Mouse (Mus musculus): ENCODE measurements around the gene Hsf4. TPM values are rescaled to one million over a fixed set of nuclear protein-coding genes. Genes with fewer than 3 reads are reported as not detected.
A peak's percentile ranks its signal among the peaks of the same experiment; 100 is the strongest.

Gene Hsf4
- total RNA-seq, 2 experiments from 2014 or later, result 6.9 to 7.9 TPM

DNA sequence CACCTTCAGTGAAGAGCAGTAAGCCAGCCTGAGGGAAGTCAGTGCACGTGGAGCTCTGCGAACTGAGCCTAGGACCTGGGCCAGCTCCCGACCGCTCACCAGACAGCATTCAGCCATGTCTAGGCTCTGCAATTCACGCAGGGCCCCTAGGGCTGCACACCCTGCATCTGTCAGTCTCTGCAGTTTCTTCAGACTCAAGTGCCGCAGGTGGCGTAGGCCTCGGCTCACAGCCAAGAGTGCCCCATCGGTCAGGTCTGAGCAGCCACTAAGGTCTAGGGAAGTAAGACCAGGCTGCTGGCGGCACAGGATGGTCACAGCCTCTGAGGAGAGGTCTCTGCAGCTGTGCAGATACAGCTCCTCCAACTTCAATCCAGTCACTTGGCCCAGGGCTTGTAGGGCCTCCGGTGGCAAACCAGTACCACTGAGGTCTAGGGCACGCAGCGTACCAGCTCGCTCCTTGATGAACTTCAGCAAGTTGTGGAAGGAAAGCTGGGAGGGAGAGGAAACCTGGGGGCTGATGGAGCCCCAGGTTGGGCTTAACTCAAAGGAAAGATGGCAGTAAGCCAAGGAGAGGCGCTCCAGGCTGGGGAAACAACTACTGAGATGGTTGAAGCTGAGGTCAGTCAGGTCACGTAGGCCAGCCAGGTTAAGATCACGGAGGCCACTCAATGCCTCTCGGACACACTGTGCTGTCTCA lies 45.6 kb downstream of the Hsf4 start:
- intact Hi-C loops (cut with DNase I), result no loop called here
- DNase-seq (ENCODE audit: low spot score in 2 of 2), result no peak

DNA sequence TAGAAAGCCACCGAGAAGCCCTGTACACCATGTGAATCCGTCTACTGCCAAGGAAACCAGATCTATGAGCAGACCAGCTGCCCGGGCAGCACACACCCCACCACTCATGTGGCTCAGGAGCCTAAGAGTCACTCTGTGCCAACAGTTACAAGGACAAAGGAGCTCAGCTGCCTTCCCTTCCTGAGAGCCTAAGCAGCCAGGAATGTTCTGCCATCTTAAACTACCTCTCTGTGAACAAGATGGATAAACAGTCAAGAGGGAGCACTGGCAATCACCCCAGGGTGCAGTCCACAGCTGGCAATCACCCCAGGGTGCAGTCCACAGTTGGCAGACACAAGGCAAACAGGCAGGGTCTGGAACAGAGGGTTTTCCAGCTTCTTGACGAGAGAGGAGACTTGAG lies 48.3 kb downstream of the Hsf4 start:
- intact Hi-C loops (cut with DNase I), result no loop called here

DNA sequence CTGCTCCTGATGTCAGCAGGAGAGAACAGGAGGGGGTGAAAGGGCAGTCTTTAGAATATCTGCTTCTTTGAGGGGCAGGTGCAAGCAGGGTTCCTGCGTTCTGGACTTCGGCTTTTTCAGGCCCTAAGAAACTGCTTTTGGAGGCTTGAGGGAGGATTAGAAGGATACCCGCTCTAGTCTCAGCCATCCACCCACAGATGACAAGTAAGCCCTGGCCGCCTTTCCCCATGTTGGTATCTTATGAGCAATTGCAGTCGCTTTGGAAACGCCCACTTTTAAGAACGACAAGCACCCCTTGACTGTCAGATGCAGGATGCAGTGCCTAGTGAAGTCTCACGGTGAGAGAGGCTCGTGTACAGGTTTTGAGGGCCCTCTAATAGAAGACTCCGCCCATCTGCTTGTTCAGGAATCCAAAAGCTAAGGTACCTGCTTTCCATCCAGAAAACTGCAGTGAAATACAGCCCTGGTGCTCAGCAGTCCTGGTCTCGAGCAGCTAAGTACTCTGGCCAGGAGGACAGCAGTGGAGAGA lies 49.1 kb downstream of the Hsf4 start:
- peak in 1 of 2 experiments; percentile 43 for DNase-seq (ENCODE audit: low spot score in 2 of 2)
- intact Hi-C loops (cut with DNase I), result no loop called here

More for the DNA sequence above, 48.3 kb downstream of the Hsf4 start:
- no peak for DNase-seq (ENCODE audit: low spot score in 2 of 2)

DNA sequence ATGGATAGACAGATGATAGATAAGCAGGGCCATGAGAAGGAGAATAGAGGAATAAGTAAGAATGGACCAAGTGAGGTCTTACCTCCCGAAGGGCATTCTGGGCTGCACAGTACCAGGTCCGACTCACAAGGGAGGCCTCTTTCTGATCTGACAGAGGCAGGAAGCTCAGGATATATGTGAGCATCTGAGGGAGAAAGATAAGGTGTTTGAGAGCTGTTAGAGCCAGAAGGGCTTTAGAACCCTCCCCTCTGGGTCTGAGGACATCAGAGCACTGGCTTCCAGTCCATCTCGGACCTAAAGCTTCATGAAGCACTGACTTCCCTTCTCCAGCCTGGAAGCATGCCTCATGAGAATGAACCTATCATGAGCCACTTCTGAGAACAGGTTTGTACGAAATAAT lies 53.6 kb downstream of the Hsf4 start:
- DNase-seq (ENCODE audit: low spot score in 2 of 2), result no peak
- intact Hi-C loops (cut with DNase I), result no loop called here

Small RNA genes within 50 kb of the gene (microRNA-seq; reads per million reads assigned to microRNA genes)
- gene Gm27320 (0 reads per million in 2 experiments), gene Mir328 (10,029 to 10,698 reads per million in 2 experiments)

Other genes starting within 250 kb of the Hsf4 start
- not detected for gene Ces3a, start 221.2 kb upstream of the Hsf4 start, total RNA-seq (2021)
- not detected for gene Ces3b, start 186.0 kb upstream of the Hsf4 start, total RNA-seq (2021)
- gene Ces4a, start 138.0 kb upstream of the Hsf4 start, total RNA-seq (2021), result not detected
- gene Cbfb, start 99.1 kb upstream of the Hsf4 start, total RNA-seq (2021), result 10 to 100 TPM; 20.3 to 22.1 TPM
- gene D230025D16Rik, start 44.7 kb upstream of the Hsf4 start, total RNA-seq (2021), result 10 to 100 TPM; 37.6 to 38.1 TPM
- gene B3gnt9, start 14.6 kb upstream of the Hsf4 start, total RNA-seq (2021), result 1 to 10 TPM; 2.1 to 2.4 TPM
- gene Tradd, start 5.2 kb upstream of the Hsf4 start, total RNA-seq (2021), result 1 to 10 TPM; 5.5 to 5.7 TPM
- under 1 TPM; 0.57 to 0.85 TPM for gene Fbxl8, start 5.2 kb upstream of the Hsf4 start, total RNA-seq (2021)
- gene Nol3, start 6.3 kb downstream of the Hsf4 start, total RNA-seq (2021), result 1 to 10 TPM; 7.7 TPM
- gene 4931428F04Rik, start 20.1 kb downstream of the Hsf4 start, total RNA-seq (2021), result 10 to 100 TPM; 25.4 to 29.1 TPM
- gene Exoc3l, start 26.3 kb downstream of the Hsf4 start, total RNA-seq (2021), result 1 to 10 TPM; 1.4 to 1.8 TPM
- gene E2f4, start 27.9 kb downstream of the Hsf4 start, total RNA-seq (2021), result 10 to 100 TPM; 32.9 to 35.1 TPM
- 1 to 10 TPM in 1 of 2 experiments, under 1 TPM in 1; 0.62 to 1.8 TPM for gene Elmo3, start 35.8 kb downstream of the Hsf4 start, total RNA-seq (2021)
- gene Lrrc29, start 56.5 kb downstream of the Hsf4 start, total RNA-seq (2021), result 1 to 10 TPM; 5.1 to 5.2 TPM
- 10 to 100 TPM; 39.8 to 41.7 TPM for gene Tmem208, start 56.6 kb downstream of the Hsf4 start, total RNA-seq (2021)
- 1 to 10 TPM; 2.5 to 3.2 TPM for gene Fhod1, start 78.2 kb downstream of the Hsf4 start, total RNA-seq (2021)
- gene Slc9a5, start 79.0 kb downstream of the Hsf4 start, total RNA-seq (2021), result 10 to 100 TPM; 39.1 to 42.6 TPM
- 1 to 10 TPM; 3.1 to 4.6 TPM for gene Plekhg4, start 103.5 kb downstream of the Hsf4 start, total RNA-seq (2021)
- not detected for gene Kctd19, start 143.7 kb downstream of the Hsf4 start, total RNA-seq (2021)
- gene Lrrc36, start 143.8 kb downstream of the Hsf4 start, total RNA-seq (2021), result under 1 TPM; 0.28 to 0.41 TPM
- gene Tppp3, start 201.7 kb downstream of the Hsf4 start, total RNA-seq (2021), result 10 to 100 TPM; 30.1 to 37.5 TPM
- gene Zdhhc1, start 227.1 kb downstream of the Hsf4 start, total RNA-seq (2021), result 10 to 100 TPM; 34.9 to 35.6 TPM
- not detected for gene Hsd11b2, start 249.0 kb downstream of the Hsf4 start, total RNA-seq (2021)

Data from left cerebral cortex, postnatal 25 days (tissue).